Mouse (Mus musculus): ENCODE results near the gene Sstr3.

DNA sequence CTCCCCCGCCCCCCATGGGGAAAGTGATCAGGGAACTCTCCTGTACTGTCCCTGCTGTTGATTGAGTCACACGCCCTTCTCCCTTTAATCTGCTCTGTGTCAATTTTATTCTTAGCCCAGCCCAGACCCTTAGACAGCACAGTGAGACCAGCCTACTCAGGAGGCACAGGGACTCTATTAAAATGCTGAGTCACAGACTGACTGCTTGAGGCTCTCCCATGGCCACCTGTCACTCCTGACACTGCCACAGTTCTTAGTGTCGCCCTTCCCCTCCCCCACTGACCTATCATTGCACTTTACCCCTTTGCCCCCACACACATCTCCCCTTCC is 3.8 kb upstream of the Sstr3 start:
- TF ChIP-seq CTCF (IDR thresholded peaks at IDR 0.05; ENCODE audit: insufficient read depth, low read depth, low read length) (no peak), POLR2A (IDR thresholded peaks at IDR 0.05; ENCODE audit: insufficient read depth, low read depth, low read length) (no peak)
